Mouse (Mus musculus): ENCODE measurements at regions not wholly inside any gene's neighbourhood (a gene's known extent, or its start where the extent isn't known, plus 50 kb on each side); places are given as distances from the start of the nearest gene placed in this dataset.

- TF ChIP-seq NANOG (IDR thresholded peaks at IDR 0.05; ENCODE audit: borderline replicate concordance, low read length) (no peak), CTCF (conservative IDR thresholded peaks at IDR 0.05; ENCODE audit: low read length) (no peak)
These were observed 288.6 kb upstream of the Arglu1 start for GRCm38 (mm10) chr8:8978969-8979368.
